Mouse (Mus musculus) limb, embryonic 11.5 days (tissue): ENCODE results near the gene Kctd8. TPM values are rescaled to one million over a fixed set of nuclear protein-coding genes. Genes with fewer than 3 reads are reported as not detected.
A peak's percentile ranks its signal among the peaks of the same experiment; 100 is the strongest.

ENCODE experiments used
- ATAC-seq: fragments of 200-750 bp; cut with Nextera tagmentation; 2 replicates; pipeline ENCODE4 v1.8.0; 2017; ENCODE audit warnings: low read depth; ENCODE audit not compliant: insufficient number of reproducible peaks, low FRiP score, low TSS enrichment
- DNase-seq: peaks from one replicate; pipeline ENCODE4 v3.0.0-alpha.2; 2015; ENCODE audit warnings: low spot score
- H3K27ac ChIP-seq: fragments of 300-500 bp; sonication (generic); replicated peaks from 2 replicates; pipeline ENCODE4 v1.5.1; 2014; ENCODE audit warnings: low read depth, mild to moderate bottlenecking, low read length
- H3K27me3 ChIP-seq: fragments of 300-500 bp; sonication (generic); 2 replicates; pipeline ENCODE4 v1.6.1; 2014; ENCODE audit warnings: mild to moderate bottlenecking, low read length, mixed read lengths; ENCODE audit not compliant: control insufficient read depth, insufficient read depth
- H3K36me3 ChIP-seq: fragments of 300-500 bp; sonication (generic); 2 replicates; pipeline ENCODE4 v1.6.1; 2014; ENCODE audit warnings: mild to moderate bottlenecking, low read length, moderate library complexity, mixed read lengths; ENCODE audit not compliant: control insufficient read depth, insufficient read depth
- H3K4me1 ChIP-seq: fragments of 300-500 bp; sonication (generic); 2 replicates; pipeline ENCODE4 v1.6.1; 2014; ENCODE audit warnings: low read length, mixed read lengths; ENCODE audit not compliant: control insufficient read depth, insufficient read depth
- H3K4me2 ChIP-seq: fragments of 300-500 bp; sonication (generic); 2 replicates; pipeline ENCODE4 v1.6.1; 2014; ENCODE audit warnings: low read depth, mild to moderate bottlenecking, moderate library complexity; ENCODE audit not compliant: severe bottlenecking
- H3K4me3 ChIP-seq: fragments of 300-500 bp; sonication (generic); 2 replicates; pipeline ENCODE4 v1.5.1; 2014; ENCODE audit warnings: low read depth, low read length
- H3K9ac ChIP-seq: fragments of 300-500 bp; sonication (generic); 2 replicates; pipeline ENCODE4 v1.6.1; 2014; ENCODE audit warnings: mild to moderate bottlenecking, low read length
- H3K9me3 ChIP-seq: fragments of 300-500 bp; sonication (generic); 2 replicates; pipeline ENCODE4 v1.6.1; 2016; ENCODE audit warnings: low read length; ENCODE audit not compliant: control insufficient read depth
- WGBS: fragments of 180-500 bp; shearing (Covaris S2); extraction: QIAGEN DNeasy Blood & Tissue Kit; methylation state at CpG from one replicate; pipeline ENCODE4 v1.1.7; 2014; 5-methylcytosine and 5-hydroxymethylcytosine counted together
- polyA plus RNA-seq: library from polyadenylated mRNA; unstranded; fragments of >200 nt; fragmentation: Nextera tagmentation; extraction: Ambion mirVana; gene quantifications from 2 replicates; pipeline ENCODE4 v1.2.1, GENCODE M21; 2014

Kctd8 gene
- 0.84 and 1.1 TPM in 2 replicates for polyA plus RNA-seq

DNA sequence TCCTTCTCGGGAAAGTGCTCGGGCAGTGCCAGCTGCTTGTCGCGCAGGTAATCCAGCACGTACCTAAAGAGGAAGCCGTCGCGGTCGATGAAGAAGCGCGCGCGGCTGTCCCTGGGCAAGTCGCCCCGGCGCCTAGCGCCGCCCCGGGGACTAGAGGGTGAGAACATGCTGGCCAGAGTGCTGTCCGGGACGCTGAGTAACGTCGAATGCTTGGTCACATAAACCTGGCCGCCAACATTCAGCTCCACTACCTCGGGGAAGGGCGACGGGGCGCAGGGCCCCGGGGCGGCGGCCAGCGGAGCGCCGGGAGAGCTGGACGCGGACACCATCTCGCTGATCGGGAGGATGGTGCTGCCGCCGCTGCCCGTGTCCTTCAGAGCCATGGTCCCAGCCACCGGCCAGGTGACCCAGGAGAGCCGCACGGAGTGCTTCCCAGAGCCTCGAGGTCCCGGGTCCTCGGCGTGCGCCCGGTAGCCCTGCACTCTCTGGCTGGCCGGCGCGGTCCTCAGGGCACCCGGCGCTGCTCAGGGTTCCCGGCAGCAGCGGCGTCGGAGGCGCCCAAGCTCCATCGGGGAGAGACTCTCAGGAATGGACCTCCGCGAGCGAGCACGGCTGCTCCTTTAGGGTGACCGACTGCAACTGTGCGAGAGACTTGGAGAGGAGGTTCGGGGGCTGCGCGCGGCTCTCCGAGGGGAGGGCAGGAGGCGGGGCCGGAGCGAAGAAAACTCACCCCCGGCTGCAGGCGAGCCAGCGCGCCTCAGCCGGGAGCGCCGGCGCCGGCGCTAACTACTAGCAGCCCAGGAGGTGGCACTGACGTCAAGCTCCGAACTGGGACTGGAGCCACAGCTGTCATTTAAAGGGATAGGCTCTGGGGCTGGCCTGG is at the start of gene Kctd8:
Kctd8 (minus strand) TSS at position 761 of the 883 bp plus-strand sequence.
- H3K4me3 ChIP-seq, result peak within 1 kb of the TSS; percentile 53
- under 1% methylated on average over 77 of the region's 87 CpGs for WGBS

DNA sequence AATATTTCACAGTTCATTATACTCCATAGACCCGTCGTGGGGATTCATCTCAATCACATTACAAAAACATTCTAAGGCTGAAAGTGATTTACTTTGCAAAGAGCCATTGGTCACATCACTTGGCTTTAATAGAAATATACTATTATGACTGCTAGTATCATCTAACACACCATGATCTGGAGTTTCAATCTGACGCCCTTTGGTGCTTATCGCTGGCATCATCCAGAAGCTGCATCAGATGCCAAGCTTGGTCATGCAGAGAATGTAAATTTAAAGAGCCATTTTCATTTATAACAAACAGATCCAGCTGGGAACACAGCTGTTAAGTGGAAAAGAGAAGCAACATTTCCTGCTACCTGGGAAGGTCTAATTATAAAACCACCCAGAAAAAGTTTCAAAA is 37.6 kb upstream of the Kctd8 start:
- no peaks in the 10 kb centered on the region for H3K36me3 ChIP-seq

More for the DNA sequence above, at the start of gene Kctd8:
- Histone ChIP-seq H3K4me1 (0 out of 2 replicates have a peak, but pooled peaks cover 5% of the 10 kb centered on the region), H3K9ac (peak within 1 kb of the TSS; percentile 55), H3K27me3 (peaks cover 16% of the 10 kb centered on the region), H3K27ac (no peak within 1 kb of the TSS), H3K36me3 (no peaks in the 10 kb centered on the region), H3K9me3 (no peaks in the 10 kb centered on the region), H3K4me2 (peak within 1 kb of the TSS; percentile 83)
- DNase-seq, result peak; percentile 83
- ATAC-seq, result peak; percentile 92

DNA sequence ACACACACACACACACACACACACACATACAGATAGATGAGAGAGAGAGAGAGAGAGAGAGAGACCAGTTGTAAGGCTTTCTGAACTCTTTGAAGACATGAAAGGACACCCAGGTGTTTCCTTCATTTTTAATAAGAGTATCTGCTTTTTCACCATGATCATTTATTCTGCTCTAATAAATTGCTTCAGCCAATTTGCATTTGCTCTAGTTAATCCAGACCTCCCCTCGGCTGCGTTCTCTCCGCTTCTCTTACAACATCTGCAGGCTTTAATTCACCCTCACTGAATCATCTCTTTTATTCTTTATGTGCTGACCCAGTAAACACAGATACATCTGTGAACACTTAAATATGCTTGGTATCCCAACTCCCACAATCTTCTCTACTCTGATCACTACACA is 9.1 kb upstream of the Kctd8 start:
- H3K27me3 ChIP-seq, result no peaks in the 10 kb centered on the region
- H3K4me2 ChIP-seq, result no peak overlapping the region
- 84% methylated on average over 3 of the region's 3 CpGs for WGBS
- H3K9me3 ChIP-seq, result no peaks in the 10 kb centered on the region
- no peak overlapping the region for H3K4me3 ChIP-seq
- no peak overlapping the region for H3K27ac ChIP-seq
- ATAC-seq (no peak), DNase-seq (no peak)
- no peaks in the 10 kb centered on the region for H3K36me3 ChIP-seq
- no peak overlapping the region for H3K9ac ChIP-seq
- no peaks in the 10 kb centered on the region for H3K4me1 ChIP-seq

More for the DNA sequence above, 37.6 kb upstream of the Kctd8 start:
- ATAC-seq (no peak), DNase-seq (no peak)
- Histone ChIP-seq H3K27me3 (no peaks in the 10 kb centered on the region), H3K4me2 (no peak overlapping the region), H3K9ac (no peak overlapping the region), H3K4me3 (no peak overlapping the region), H3K27ac (no peak overlapping the region), H3K4me1 (no peaks in the 10 kb centered on the region), H3K9me3 (no peaks in the 10 kb centered on the region)
- 90% methylated on average over 4 of the region's 4 CpGs for WGBS

DNA sequence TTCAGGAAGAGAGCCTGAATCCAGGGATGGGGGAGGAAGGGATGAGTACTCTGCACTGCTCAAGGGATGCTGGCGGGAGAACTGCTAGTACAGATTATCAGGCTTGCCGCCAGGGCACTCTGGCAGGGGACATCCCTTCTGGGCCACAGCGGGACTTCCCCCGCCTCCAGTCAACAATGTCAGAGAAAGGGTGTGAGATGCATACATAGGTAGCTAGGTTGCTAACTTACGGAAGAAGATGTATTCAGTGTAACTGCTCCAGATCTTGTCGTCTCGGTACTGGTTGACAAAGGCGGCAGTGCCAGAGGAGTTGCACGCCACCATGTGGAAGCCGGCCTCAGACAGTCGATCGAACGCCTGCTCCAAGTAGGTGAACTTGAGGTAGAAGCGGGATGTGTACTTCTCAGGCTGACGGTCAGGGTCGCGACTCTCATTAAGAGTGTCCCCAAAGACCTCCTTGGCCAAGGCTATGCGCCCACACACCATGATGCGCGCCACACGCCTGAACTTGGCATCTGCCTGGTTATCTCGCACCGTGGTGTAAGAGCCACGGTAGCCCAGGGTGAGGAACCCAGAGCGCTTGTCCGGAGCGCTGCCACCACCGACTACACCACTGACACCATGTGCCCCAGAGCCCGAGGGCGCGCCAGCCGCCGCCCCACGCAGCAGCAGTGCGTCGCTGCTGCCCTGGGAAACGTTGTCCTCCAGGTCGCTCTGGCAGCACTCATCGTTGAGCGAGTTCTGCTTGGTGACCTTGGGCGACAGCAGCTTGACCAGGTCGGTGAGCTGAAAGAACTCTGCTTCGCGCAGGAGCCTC is 1.2 kb downstream of the Kctd8 start:
- H3K9me3 ChIP-seq, result no peaks in the 10 kb centered on the region
- 0 out of 2 replicates have a peak, but pooled peaks cover 5% of the 10 kb centered on the region for H3K4me1 ChIP-seq
- ATAC-seq (peak; percentile 37), DNase-seq (peak; percentile 53)
- peak overlapping the region; percentile 83 for H3K4me2 ChIP-seq
- 2% methylated on average over 43 of the region's 44 CpGs for WGBS
- no peak overlapping the region for H3K27ac ChIP-seq
- no peak overlapping the region; the same call in 1 of the 2 replicates for H3K9ac ChIP-seq
- no peaks in the 10 kb centered on the region for H3K36me3 ChIP-seq
- peaks cover 16% of the 10 kb centered on the region for H3K27me3 ChIP-seq
- peak overlapping the region; percentile 53 for H3K4me3 ChIP-seq

DNA sequence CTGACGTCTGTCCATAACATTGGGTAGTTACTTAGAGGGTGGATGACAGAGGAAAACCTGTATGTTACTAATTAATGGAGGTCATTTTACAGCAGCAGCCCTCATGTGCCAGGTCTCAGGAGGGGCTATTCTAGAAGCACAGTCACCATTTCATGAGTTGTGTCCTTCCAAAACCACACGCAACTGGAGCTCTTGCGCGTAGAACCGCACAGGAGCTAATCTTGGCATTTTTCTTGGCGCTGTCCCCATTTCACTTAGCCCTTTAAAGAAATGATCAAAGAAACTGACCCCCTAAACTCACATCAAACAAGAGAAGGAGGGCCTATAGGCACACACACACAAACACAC is 1.9 kb downstream of the Kctd8 start:
- H3K36me3 ChIP-seq, result no peaks in the 10 kb centered on the region
- H3K27me3 ChIP-seq, result peaks cover 16% of the 10 kb centered on the region
- H3K9me3 ChIP-seq, result no peaks in the 10 kb centered on the region
- H3K27ac ChIP-seq, result no peak overlapping the region
- H3K4me1 ChIP-seq, result 0 out of 2 replicates have a peak, but pooled peaks cover 5% of the 10 kb centered on the region
- WGBS, result 68% methylated on average over 6 of the region's 6 CpGs
- H3K4me3 ChIP-seq, result no peak overlapping the region
- ATAC-seq (no peak), DNase-seq (no peak)
- no peak overlapping the region for H3K4me2 ChIP-seq
- H3K9ac ChIP-seq, result no peak overlapping the region

DNA sequence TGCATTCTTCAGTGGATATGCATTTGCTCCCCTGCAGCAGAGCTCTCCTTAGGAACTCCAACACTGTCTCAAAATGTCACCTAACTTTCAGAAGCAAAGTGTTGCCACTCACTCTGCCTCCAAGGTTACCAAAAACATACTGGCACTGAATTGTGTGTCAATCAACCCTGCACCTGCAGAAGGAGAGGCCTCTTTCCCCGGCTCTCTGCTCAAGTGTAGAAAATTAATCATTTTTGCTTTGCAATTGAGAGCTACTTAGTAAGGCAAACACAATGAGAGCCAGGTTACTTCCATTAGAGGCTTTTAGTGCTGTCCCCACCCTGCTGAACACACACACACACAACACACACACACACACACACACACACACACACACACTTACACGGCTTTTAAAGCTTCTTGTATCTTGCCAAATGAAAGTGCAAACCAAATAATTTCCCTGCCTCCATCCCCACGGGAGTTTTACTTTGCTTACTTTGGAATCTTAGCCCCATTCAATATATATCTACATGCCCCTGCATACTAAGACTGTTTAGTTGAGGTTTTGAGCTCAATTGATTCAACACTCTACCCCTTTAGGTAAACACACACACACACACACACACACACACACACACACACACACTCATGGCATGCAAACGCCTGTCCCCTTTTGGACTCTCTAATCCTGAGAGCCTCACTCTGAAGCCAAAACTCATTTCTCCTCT is 2.4 kb downstream of the Kctd8 start:
- no peak overlapping the region for H3K9ac ChIP-seq
- H3K4me3 ChIP-seq, result no peak overlapping the region
- H3K4me2 ChIP-seq, result no peak overlapping the region
- 59% methylated on average over 4 of the region's 4 CpGs for WGBS
- ATAC-seq (no peak), DNase-seq (no peak)
- 0 out of 2 replicates have a peak, but pooled peaks cover 5% of the 10 kb centered on the region for H3K4me1 ChIP-seq
- no peaks in the 10 kb centered on the region for H3K9me3 ChIP-seq
- H3K36me3 ChIP-seq, result no peaks in the 10 kb centered on the region
- no peak overlapping the region for H3K27ac ChIP-seq
- H3K27me3 ChIP-seq, result peaks cover 16% of the 10 kb centered on the region

DNA sequence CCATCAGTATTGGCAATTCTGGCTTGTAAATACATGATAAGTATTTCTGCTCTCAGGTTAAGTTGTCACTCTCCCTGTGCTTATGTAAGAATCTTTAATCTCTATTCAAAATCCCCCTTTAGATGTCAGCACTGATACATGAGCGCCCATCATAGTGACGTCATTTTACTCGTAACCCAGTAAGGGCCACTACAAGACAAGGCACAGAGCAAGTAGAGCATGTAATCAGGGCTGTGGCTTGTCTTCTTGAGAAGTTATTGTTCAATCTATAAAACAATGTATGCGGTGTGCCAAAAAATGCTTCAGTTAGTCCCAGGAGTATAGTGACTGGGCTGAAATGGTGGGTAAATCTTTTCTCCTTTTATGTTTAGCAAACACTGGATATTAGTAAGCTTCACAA is 13.9 kb downstream of the Kctd8 start:
- Histone ChIP-seq H3K27ac (no peak overlapping the region), H3K9ac (no peak overlapping the region), H3K27me3 (no peaks in the 10 kb centered on the region), H3K4me1 (no peaks in the 10 kb centered on the region), H3K4me3 (no peak overlapping the region), H3K36me3 (no peaks in the 10 kb centered on the region), H3K4me2 (no peak overlapping the region), H3K9me3 (no peaks in the 10 kb centered on the region)
- no peak for DNase-seq
- 89% methylated on average over 4 of the region's 4 CpGs for WGBS
- no peak for ATAC-seq
